Mouse (Mus musculus) small intestine, adult 2 months (tissue): ENCODE results near the gene Cdhr2.

ENCODE experiments used
- CTCF ChIP-seq: fragments of 200-500 bp; IDR thresholded peaks from 2 replicates; pipeline ENCODE4 v1.5.1; 2012; ENCODE audit warnings: low read depth, mild to moderate bottlenecking, control low read depth, inconsistent platforms, low read length, moderate library complexity, mixed read lengths; ENCODE audit not compliant: insufficient replicate concordance, insufficient read length; ENCODE audit errors: extremely low read depth
- POLR2A ChIP-seq: fragments of 200-500 bp; IDR thresholded peaks from 2 replicates; pipeline ENCODE4 v1.6.1; 2012; ENCODE audit warnings: low read depth, mild to moderate bottlenecking, control low read depth, inconsistent platforms, low read length, moderate library complexity

DNA sequence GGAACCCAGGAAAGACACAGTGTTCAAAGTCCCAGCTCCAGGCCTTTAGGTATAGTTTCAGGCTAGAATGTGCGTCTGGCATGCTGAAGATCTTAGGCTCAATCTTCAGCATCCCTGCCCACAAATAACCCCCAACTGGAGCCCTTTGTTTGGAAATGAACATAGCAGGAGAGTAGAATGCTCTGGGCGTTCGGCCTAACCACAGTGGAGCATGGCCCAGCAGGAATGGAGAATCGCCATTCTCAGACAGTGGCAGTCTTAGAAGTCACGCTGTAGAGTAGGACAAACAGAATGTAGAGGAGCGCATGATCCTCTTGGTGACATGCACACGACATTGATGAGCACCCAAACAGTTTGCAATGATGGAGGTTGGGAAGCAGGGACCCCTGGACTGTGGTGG is 59.6 kb downstream of the Cdhr2 start:
- TF ChIP-seq POLR2A (no peak), CTCF (no peak)
